Mouse (Mus musculus) CD8-positive naive resting alpha-beta T cell, adult 2 months (primary cell): ENCODE data around the gene Nfatc4.

Experiments
- DNase-seq, 2 experiments: peaks; one replicate each; pipeline ENCODE4 v3.0.0; 2022; ENCODE audit warnings: low read depth in 2 of 2, low spot score in 2 of 2

The Nfatc4 gene

GRCm38 (mm10) chr14:55852646-55853551 lies 30.0 kb downstream of the Nfatc4 start:
- DNase-seq, result no peak

DNA sequence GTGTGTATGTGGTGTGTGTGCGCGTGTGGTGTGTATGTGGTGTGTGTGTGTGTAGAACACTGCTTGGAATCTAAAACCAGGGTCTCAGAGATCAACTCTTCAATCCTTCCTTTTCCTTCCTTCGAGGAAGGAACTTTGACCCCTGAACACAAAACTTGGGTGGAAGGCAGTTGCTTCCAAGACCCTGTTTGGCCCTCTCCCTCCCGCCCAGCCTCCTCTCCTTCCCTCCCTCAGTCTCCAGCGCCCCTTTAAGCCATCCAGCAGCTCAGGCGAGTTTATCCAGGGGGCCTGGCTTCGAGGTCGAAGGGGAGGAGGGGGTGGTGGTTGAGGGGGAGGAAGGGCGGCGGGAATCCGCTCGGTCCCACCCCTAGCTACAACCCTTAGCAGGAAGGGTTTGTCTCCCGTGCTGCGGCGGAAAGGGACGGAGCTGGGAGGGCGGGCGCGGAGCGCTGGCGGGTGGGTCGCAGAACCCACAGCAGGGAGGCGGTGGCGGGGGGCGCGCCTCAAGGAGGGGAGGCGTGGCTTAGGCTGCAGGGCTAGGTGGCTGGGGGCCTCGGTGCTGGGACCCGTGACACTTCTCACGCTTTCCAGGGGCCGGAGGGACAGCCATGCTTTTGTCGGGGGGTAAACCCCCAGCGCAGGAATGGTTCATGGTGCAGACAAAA lies 30.8 kb downstream of the Nfatc4 start, which contains the start of gene Nynrin:
Nynrin (plus strand) TSS at position 390 of the 665 bp plus-strand sequence.
- DNase-seq, result no peak

DNA sequence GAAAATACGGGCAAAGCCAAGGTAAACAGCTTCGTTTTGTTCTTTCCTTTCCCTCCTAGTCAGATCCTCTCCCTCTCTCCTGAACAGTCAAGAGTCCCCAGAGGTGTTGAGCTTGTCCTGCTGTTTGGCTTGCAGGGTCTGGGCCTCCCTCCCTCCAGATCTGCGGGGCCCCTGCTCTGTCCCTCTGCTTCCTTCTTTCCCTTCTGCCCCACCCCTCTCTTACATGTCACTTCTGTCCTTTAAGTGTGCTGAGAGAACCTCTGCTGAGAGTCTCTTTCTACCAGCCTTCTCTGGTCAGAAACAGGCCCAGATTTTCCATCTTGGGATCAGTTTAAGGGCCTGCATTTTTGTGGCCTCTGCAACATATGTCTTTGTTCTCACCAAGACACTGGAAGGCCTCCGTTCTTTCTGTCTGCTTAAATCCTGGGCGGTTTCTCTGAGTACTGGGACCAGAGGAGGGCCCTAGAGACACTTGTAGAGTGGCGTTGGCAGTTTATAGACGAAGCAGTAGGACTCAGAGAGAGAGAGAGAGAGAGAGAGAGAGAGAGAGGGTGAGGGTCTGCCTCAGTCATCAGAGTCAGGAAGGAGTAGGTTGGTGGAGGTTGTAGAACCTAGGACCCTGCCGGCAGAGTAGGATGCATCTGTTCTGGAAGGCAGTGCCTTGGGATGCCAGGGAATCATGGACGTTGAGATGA lies 31.6 kb downstream of the Nfatc4 start:
- DNase-seq, result no peak

DNA sequence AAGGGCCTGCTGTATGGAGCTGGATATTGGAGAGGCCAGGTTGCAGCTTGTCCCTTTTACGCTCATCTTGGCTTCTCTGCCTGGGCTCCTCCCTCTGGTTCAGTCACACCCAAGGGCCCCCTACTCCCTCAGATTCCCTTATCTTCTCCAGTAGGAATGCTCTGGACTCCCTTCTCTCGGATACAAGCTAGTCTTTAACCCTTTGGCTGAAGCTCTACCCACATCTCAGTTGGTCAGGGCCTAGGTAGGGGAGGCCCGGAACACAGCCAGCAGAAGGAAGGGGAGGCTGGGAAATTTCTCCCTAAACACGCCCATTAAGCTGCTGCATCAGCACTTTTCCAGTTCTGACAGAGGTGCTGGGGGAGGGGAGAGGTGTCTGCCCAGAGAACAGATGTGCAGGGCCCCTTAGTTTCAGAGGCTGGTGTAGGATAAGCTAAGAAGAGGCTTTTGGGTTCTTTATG lies 32.2 kb downstream of the Nfatc4 start:
- no peak for DNase-seq

GRCm38 (mm10) chr14:55857588-55857987 lies 34.6 kb downstream of the Nfatc4 start:
- DNase-seq, result no peak

GRCm38 (mm10) chr14:55862186-55862585 lies 39.2 kb downstream of the Nfatc4 start:
- DNase-seq, result no peak

- no peak for DNase-seq
Measured at GRCm38 (mm10) chr14:55862970-55863369, 40.0 kb downstream of the Nfatc4 start.

DNA sequence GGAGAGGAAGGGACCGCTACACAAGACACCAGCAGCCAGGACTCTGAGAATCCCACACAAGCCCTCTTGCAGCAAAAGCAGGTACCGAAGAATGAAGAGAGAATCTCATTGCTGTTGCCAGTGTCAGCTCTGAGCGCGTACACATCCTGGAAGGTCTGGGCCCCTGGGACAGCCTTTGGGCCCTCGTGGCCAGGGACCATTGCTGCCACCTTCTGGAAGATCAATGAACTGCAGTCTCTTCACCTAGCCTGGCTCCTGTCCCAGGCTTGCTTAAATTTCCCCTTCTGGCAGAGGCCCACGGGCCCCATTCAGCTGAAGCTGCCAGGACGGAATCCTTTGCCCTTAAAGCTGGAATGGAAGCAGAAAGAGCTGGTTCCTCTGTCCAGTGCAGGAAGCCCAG lies 40.8 kb downstream of the Nfatc4 start:
- peak; percentile 58 to 65 for DNase-seq

DNA sequence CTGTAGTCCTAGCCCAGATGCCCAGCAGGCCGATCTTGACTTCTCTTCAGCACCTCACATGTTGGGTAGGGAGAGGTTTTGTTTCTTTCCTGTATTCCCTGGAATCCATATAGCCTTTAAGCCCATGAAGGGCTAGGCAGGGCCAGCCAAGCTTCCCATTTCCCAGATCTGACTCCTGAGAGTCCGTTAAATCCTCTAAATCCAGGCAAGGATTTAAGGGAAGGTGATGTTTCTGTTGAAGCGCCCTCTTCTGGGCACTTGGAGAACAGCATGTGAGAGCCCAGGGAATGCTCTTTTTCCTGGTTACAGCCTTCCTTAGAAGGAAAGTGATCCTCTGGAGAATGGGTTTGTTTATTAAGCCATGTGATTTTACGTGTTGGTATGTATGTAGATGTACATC lies 44.0 kb downstream of the Nfatc4 start:
- DNase-seq, result no peak

DNA sequence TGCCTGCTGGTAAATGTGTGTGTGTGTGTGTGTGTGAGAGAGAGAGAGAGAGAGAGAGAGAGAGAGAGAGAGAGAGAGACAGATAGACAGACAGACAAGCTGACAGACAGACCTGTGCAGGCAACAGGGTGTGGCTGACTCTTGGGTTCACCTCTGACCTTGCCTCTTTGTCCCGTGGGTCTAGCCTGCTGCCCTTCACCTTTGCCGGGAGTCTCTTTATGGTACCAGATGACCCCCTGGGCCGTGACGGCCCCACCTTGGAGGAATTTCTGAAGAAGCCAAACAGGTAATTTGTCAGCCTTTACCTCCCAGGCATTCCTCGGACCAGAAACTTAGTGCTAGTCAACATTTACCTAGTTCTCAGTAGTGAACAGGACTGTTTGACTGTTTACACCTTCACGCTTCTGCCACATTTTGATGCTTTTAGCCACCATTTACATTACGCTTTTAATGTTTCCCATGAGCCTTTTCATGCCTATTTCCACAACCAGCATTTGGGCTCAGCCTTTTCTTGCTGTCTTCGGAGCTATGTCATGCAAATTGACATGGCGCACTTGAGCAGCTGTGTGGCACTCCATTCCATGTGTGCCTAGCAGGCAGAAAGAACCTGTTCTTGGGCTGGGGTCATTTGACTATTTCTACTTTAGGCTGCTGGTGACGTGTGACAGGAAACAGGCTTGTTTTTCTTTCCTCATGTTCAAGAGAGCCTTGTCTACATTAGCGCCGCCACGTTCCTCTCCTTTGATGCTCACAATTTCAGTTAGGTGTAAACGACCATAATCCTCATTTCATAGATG lies 45.5 kb downstream of the Nfatc4 start:
- no peak for DNase-seq

- DNase-seq, result no peak
Measured at GRCm38 (mm10) chr14:55869538-55869937, 46.6 kb downstream of the Nfatc4 start.

- no peak for DNase-seq
Measured at GRCm38 (mm10) chr14:55872039-55872438, 49.1 kb downstream of the Nfatc4 start.

GRCm38 (mm10) chr14:55872551-55872950 lies 49.6 kb downstream of the Nfatc4 start:
- DNase-seq, result no peak

GRCm38 (mm10) chr14:55873242-55873713 lies 50.3 kb downstream of the Nfatc4 start:
- no peak for DNase-seq

GRCm38 (mm10) chr14:55873714-55874683 lies 51.1 kb downstream of the Nfatc4 start:
- DNase-seq, result peak; percentile 79 to 86

DNA sequence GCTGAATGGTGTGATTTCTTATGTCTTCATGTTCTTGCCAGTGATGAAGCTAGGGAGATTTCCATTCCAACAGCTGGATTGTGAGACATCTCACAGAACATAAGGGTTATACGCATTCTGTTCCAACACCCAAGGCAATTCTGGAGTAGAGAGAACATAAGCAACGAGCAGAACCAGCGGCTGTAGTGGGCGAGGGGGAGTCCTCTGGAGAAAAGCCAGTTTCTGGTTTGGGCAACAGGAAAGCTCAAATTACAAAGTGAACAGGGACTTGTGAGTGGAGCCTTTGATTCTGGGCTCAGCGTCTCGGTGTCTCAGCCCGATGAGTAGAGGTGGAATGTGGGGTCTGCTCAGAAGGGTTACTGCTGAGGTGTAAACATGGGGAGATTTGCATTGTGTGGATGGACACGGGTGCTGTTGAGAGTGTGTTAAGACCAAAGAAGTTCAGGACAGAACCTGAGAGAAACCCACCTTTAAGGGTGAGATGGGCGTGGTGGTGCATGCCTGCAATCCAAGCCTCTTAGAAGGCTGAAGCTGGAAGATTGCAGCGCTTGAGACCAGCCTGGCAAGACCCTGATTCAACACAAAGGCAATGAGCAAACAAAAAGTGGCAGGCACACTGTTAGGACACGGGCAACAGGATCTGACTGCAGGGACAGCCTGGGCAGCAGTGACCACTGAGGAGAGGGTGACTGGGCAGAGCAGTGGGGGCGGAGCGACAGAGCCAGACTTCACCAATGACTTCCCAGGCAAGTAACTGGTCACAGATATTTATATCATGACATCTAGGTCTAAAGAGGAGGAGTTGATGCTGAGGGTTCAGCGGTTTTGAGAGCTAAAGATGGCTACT lies 54.7 kb downstream of the Nfatc4 start:
- no peak for DNase-seq

DNA sequence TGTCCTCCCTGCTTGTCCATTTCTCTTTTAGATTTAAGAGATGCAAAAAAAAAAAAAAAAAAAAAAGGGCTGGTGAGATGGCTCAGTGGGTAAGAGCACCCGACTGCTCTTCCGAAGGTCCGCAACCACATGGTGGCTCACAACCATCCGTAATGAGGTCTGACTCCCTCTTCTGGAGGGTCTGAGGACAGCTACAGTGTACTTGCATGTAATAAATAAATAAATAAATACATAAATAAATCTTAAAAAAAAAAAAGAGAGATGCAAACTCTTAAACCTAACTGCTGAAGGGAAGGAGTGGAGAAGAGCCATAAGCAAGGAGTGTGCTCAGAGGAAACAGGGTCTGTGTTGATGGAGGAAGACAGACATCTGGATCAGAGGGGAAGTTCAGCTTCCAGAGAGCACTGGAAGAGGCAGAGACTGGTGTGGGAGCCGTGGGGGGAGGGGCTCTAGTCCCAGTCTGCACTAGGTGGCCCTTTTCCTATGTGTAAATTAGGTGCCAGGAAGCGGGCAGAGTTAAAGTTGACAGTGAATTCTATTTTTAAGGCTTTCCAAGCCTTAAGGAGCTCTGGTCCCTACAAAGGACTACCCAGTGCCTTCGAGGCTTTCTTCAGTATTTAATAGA lies 55.5 kb downstream of the Nfatc4 start:
- no peak for DNase-seq

DNA sequence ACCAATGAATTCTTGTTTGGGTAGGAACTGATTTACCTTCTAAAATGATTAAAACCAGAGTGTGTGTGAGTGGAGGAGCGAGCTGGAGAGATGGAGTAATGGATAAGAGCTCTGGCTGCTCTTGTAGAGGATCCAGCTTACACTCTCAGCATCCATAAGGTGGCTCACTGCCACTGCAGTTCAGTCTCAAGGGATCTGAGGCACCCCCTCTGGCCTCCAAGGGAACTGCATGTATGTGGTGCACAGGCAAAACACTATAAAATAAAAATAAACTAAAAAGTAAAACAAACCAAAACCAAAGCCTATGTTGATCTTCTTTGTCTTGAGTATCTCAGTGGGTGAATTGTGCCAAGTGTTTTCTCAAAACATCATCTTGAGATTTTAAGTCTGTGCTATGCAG lies 56.7 kb downstream of the Nfatc4 start:
- peak; percentile 66 to 84 for DNase-seq
